Mouse (Mus musculus): ENCODE data around the gene Copg1. TPM values are rescaled to one million over a fixed set of nuclear protein-coding genes. Genes with fewer than 3 reads are reported as not detected.

Copg1 gene
- total RNA-seq, 2 experiments from 2014 or later, result 86.8 to 90.0 TPM

Other genes with a start within 250 kb of the Copg1 start
- 1 to 10 TPM; 2.7 to 3.1 TPM for gene Aplf, start 215.6 kb upstream of the Copg1 start, total RNA-seq (2021)
- gene Efcc1, start 156.9 kb upstream of the Copg1 start, total RNA-seq (2021), result 1 to 10 TPM; 1.5 to 2.4 TPM
- 1 to 10 TPM in 1 of 2 experiments, under 1 TPM in 1; 0.64 to 1.1 TPM for gene Gp9, start 109.7 kb upstream of the Copg1 start, total RNA-seq (2021)
- 10 to 100 TPM; 19.7 TPM for gene Rab43, start 75.7 kb upstream of the Copg1 start, total RNA-seq (2021)
- 1 to 10 TPM in 1 of 2 experiments, under 1 TPM in 1; 0.95 to 2.4 TPM for gene Gm45140, start 52.0 kb upstream of the Copg1 start, total RNA-seq (2021)
- gene Isy1, start 49.0 kb upstream of the Copg1 start, total RNA-seq (2021), result 10 to 100 TPM; 23.4 to 24.5 TPM
- gene Cnbp, start 36.7 kb upstream of the Copg1 start, total RNA-seq (2021), result 100 to 1,000 TPM; 316 to 330 TPM
- 10 to 100 TPM; 14.0 to 16.3 TPM for gene Hmces, start 26.1 kb downstream of the Copg1 start, total RNA-seq (2021)
- 10 to 100 TPM; 36.2 to 37.3 TPM for gene H1fx, start 93.8 kb downstream of the Copg1 start, total RNA-seq (2021)
- gene Rab7, start 157.5 kb downstream of the Copg1 start, total RNA-seq (2021), result 100 to 1,000 TPM; 246 to 271 TPM
- gene Rpn1, start 196.7 kb downstream of the Copg1 start, total RNA-seq (2021), result 100 to 1,000 TPM; 128 to 130 TPM

Measured in heart, postnatal 4 days (tissue).